Mouse (Mus musculus) neural tube, embryonic 14.5 days (tissue): ENCODE measurements around the gene Ccpg1. TPM values are rescaled to one million over a fixed set of nuclear protein-coding genes. Genes with fewer than 3 reads are reported as not detected.

Source experiments
- microRNA-seq: library from miRNA; unstranded; fragments of <30 nt; microRNA quantifications from one replicate; pipeline ENCODE4, GENCODE M21; 2016
- polyA plus RNA-seq: library from polyadenylated mRNA; unstranded; fragments of >200 nt; fragmentation: Nextera tagmentation; extraction: Ambion mirVana; gene quantifications from 2 replicates; pipeline ENCODE4 v1.2.1, GENCODE M21; 2014

Ccpg1 gene
- polyA plus RNA-seq, 1 experiment from 2014 or later, result 33.8 TPM

Small RNA genes lying within 50 kb of the gene (microRNA-seq; reads per million reads assigned to microRNA genes)
- not detected for gene Gm27353

Other genes with a start within 250 kb of the Ccpg1 start
- 0.43 and 0.80 TPM in 2 replicates for gene Prtg, start 178.6 kb upstream of the Ccpg1 start, polyA plus RNA-seq
- 19.7 and 20.5 TPM in 2 replicates for gene Pygo1, start 59.8 kb upstream of the Ccpg1 start, polyA plus RNA-seq
- 2.9 and 3.2 TPM in 2 replicates for gene Dyx1c1, start 26.6 kb upstream of the Ccpg1 start, polyA plus RNA-seq
- not detected in 2 replicates for gene Gm44503, start 26.6 kb upstream of the Ccpg1 start, polyA plus RNA-seq
- 22.1 and 25.1 TPM in 2 replicates for gene Ccpg1os, start within 50 bp of the Ccpg1 start, polyA plus RNA-seq
- 16.4 and 18.6 TPM in 2 replicates for gene Pigb, start 54.9 kb downstream of the Ccpg1 start, polyA plus RNA-seq
- gene Rab27a, start 59.4 kb downstream of the Ccpg1 start, polyA plus RNA-seq, result 0.88 and 1.0 TPM in 2 replicates
- gene Khdc3, start 116.4 kb downstream of the Ccpg1 start, polyA plus RNA-seq, result 0.32 TPM in 1 of 2 replicates, not detected in the other
- not detected in 2 replicates for gene Gm20509, start 117.0 kb downstream of the Ccpg1 start, polyA plus RNA-seq
- gene Rsl24d1, start 128.0 kb downstream of the Ccpg1 start, polyA plus RNA-seq, result 103 and 107 TPM in 2 replicates